ENCODE assay signal across 19 mouse cellular contexts in genomic region chr8:8869338-8869737, GRCm38 (mm10).
DNase-seq lines count a peak whose midpoint lies in the region; ATAC-seq and TF ChIP-seq lines count a peak whose summit lies in the region.
"Had no signal": no experiment of that assay in that cellular context is flagged by ENCODE, and none has a peak within 500 bp of the region (broad histone marks: within the 10 kb centered on the region; RNA-seq: fewer than 3 reads in every experiment).

No protein-coding gene starts in this region.

- H3K4me3 ChIP-seq in hindbrain, embryonic 10.5 days: no peak overlapping the region
- no peak overlapping the region for H3K4me3 ChIP-seq in hindbrain, embryonic 11.5 days (ENCODE audit: low read depth, low read length)
- no peak overlapping the region for H3K4me3 ChIP-seq in liver, adult 2 months (ENCODE audit: insufficient read depth, low read depth, low read length)
- no peak overlapping the region for H3K4me3 ChIP-seq in liver, embryonic 11.5 days (ENCODE audit: low read depth, low read length)
- H3K4me3 ChIP-seq in embryonic facial prominence, embryonic 10.5 days: no peak overlapping the region
- H3K4me3 ChIP-seq in midbrain, embryonic 10.5 days: no peak overlapping the region
- H3K4me3 ChIP-seq: embryonic facial prominence, embryonic 12.5 days; forebrain, embryonic 13.5 days; forebrain, embryonic 15.5 days had no signal

- 43% methylated on average over 6 of the region's 6 CpGs for WGBS in hindbrain, embryonic 10.5 days
- 55% methylated on average over 6 of the region's 6 CpGs for WGBS in hindbrain, embryonic 11.5 days
- 63% methylated on average over 6 of the region's 6 CpGs for WGBS in liver, adult 2 months
- 46% methylated on average over 6 of the region's 6 CpGs for WGBS in liver, embryonic 11.5 days
- 60% methylated on average over 6 of the region's 6 CpGs for WGBS in embryonic facial prominence, embryonic 10.5 days
- 52% methylated on average over 6 of the region's 6 CpGs for WGBS in midbrain, embryonic 10.5 days

- no peaks in the 10 kb centered on the region for H3K79me2 ChIP-seq in liver, adult 2 months (ENCODE audit: control insufficient read depth, insufficient read depth, low read length)

- no peak for TF ChIP-seq CTCF in liver, adult 2 months (IDR thresholded peaks at IDR 0.05; ENCODE audit: low read depth, low read length)

- no peak for DNase-seq in hindbrain, embryonic 10.5 days (ENCODE audit: low spot score)
- DNase-seq in hindbrain, embryonic 11.5 days (ENCODE audit: low spot score): no peak
- peak; percentile 6 for DNase-seq in liver, adult 2 months (ENCODE audit: extremely low read depth, low read depth, low spot score)
- no peak for DNase-seq in liver, embryonic 11.5 days (ENCODE audit: low spot score)
- DNase-seq in embryonic facial prominence, embryonic 10.5 days (ENCODE audit: low spot score): no peak
- no peak for DNase-seq in midbrain, embryonic 10.5 days (ENCODE audit: low spot score)
- DNase-seq: adrenal gland, adult 2 months; adrenal gland, postnatal 10 days; adrenal gland, postnatal 25 days; cerebellum, adult 11 months; cerebellum, adult 18-20 months; cerebellum, adult 8-10 months; cerebellum, adult 9-11 months; cerebellum, postnatal 14 days; cerebellum, postnatal 36 days; embryo, embryonic 11 days had no signal

- no peak for ATAC-seq in hindbrain, embryonic 11.5 days (ENCODE audit: low FRiP score)
- ATAC-seq in liver, embryonic 11.5 days (replicated peaks; ENCODE audit: low FRiP score): no peak
- ATAC-seq: forebrain, embryonic 13.5 days; forebrain, embryonic 15.5 days had no signal

- H3K4me2 ChIP-seq in hindbrain, embryonic 11.5 days (replicated peaks; ENCODE audit: low read depth, low read length): no peak overlapping the region
- no peak overlapping the region for H3K4me2 ChIP-seq in liver, embryonic 11.5 days
- H3K4me2 ChIP-seq: embryonic facial prominence, embryonic 12.5 days; forebrain, embryonic 13.5 days; forebrain, embryonic 15.5 days had no signal

- peak overlapping the region; percentile 54; the same call in 1 of the 2 replicates for H3K27ac ChIP-seq in hindbrain, embryonic 10.5 days
- no peak overlapping the region for H3K27ac ChIP-seq in hindbrain, embryonic 11.5 days (ENCODE audit: low read depth, low read length)
- H3K27ac ChIP-seq in liver, adult 2 months (replicated peaks; ENCODE audit: insufficient read depth, low read depth, low read length): peak overlapping the region; percentile 36
- no peak overlapping the region for H3K27ac ChIP-seq in liver, embryonic 11.5 days (ENCODE audit: low read depth, low read length)
- 0 out of 2 replicates have a peak overlapping the region, but pooled peaks have one; percentile 19 for H3K27ac ChIP-seq in embryonic facial prominence, embryonic 10.5 days (replicated peaks)
- no peak overlapping the region for H3K27ac ChIP-seq in midbrain, embryonic 10.5 days (replicated peaks)
- H3K27ac ChIP-seq: embryonic facial prominence, embryonic 12.5 days; forebrain, embryonic 13.5 days; forebrain, embryonic 15.5 days had no signal

- H3K36me3 ChIP-seq in hindbrain, embryonic 10.5 days: no peaks in the 10 kb centered on the region
- H3K36me3 ChIP-seq in hindbrain, embryonic 11.5 days (ENCODE audit: control insufficient read depth, insufficient read depth, low read length): no peaks in the 10 kb centered on the region
- H3K36me3 ChIP-seq in liver, adult 2 months (ENCODE audit: control insufficient read depth, insufficient read depth, low read length): no peaks in the 10 kb centered on the region
- H3K36me3 ChIP-seq in liver, embryonic 11.5 days (ENCODE audit: control insufficient read depth, insufficient read depth, low read length): no peaks in the 10 kb centered on the region
- H3K36me3 ChIP-seq in embryonic facial prominence, embryonic 10.5 days (replicated peaks): no peaks in the 10 kb centered on the region
- no peaks in the 10 kb centered on the region for H3K36me3 ChIP-seq in midbrain, embryonic 10.5 days
- H3K36me3 ChIP-seq: embryonic facial prominence, embryonic 12.5 days; forebrain, embryonic 15.5 days had no signal

- TF ChIP-seq POLR2A in liver, adult 2 months (IDR thresholded peaks at IDR 0.05; ENCODE audit: extremely low read depth, insufficient read depth, low read length): no peak

- H3K4me1 ChIP-seq in hindbrain, embryonic 10.5 days (replicated peaks): peaks cover 60% of the 10 kb centered on the region
- peaks cover 6% of the 10 kb centered on the region; the same call in 1 of the 2 replicates for H3K4me1 ChIP-seq in hindbrain, embryonic 11.5 days (replicated peaks; ENCODE audit: control insufficient read depth, insufficient read depth, low read length)
- peaks cover 4% of the 10 kb centered on the region; the same call in 1 of the 2 replicates for H3K4me1 ChIP-seq in liver, adult 2 months (ENCODE audit: control insufficient read depth, insufficient read depth, low read length)
- H3K4me1 ChIP-seq in liver, embryonic 11.5 days (replicated peaks; ENCODE audit: control insufficient read depth, insufficient read depth, low read length): no peaks in the 10 kb centered on the region
- peaks cover 36% of the 10 kb centered on the region for H3K4me1 ChIP-seq in embryonic facial prominence, embryonic 10.5 days
- peaks cover 51% of the 10 kb centered on the region for H3K4me1 ChIP-seq in midbrain, embryonic 10.5 days

- H3K9ac ChIP-seq in hindbrain, embryonic 11.5 days (ENCODE audit: low read depth, low read length): no peak overlapping the region
- H3K9ac ChIP-seq in liver, adult 2 months (ENCODE audit: low read depth, low read length): no peak overlapping the region
- H3K9ac ChIP-seq in liver, embryonic 11.5 days (ENCODE audit: low read depth, low read length): no peak overlapping the region
- H3K9ac ChIP-seq: embryonic facial prominence, embryonic 12.5 days; forebrain, embryonic 13.5 days; forebrain, embryonic 15.5 days had no signal

- peaks cover 36% of the 10 kb centered on the region for H3K27me3 ChIP-seq in hindbrain, embryonic 10.5 days (ENCODE audit: insufficient read depth, poor library complexity, severe bottlenecking)
- no peaks in the 10 kb centered on the region for H3K27me3 ChIP-seq in hindbrain, embryonic 11.5 days (ENCODE audit: control insufficient read depth, insufficient read depth, low read length)
- no peaks in the 10 kb centered on the region for H3K27me3 ChIP-seq in liver, adult 2 months (ENCODE audit: control insufficient read depth, insufficient read depth, low read length)
- H3K27me3 ChIP-seq in liver, embryonic 11.5 days (replicated peaks; ENCODE audit: control insufficient read depth, insufficient read depth, low read length): no peaks in the 10 kb centered on the region
- peaks cover 40% of the 10 kb centered on the region for H3K27me3 ChIP-seq in embryonic facial prominence, embryonic 10.5 days (replicated peaks; ENCODE audit: low read depth, poor library complexity, severe bottlenecking)
- H3K27me3 ChIP-seq in midbrain, embryonic 10.5 days (ENCODE audit: low read depth, poor library complexity, severe bottlenecking): peaks cover 94% of the 10 kb centered on the region
- H3K27me3 ChIP-seq: embryonic facial prominence, embryonic 12.5 days; forebrain, embryonic 15.5 days had no signal

- H3K9me3 ChIP-seq in hindbrain, embryonic 10.5 days: peaks cover 7% of the 10 kb centered on the region; the same call in 1 of the 2 replicates
- H3K9me3 ChIP-seq in hindbrain, embryonic 11.5 days (ENCODE audit: control insufficient read depth, low read length): no peaks in the 10 kb centered on the region
- no peaks in the 10 kb centered on the region for H3K9me3 ChIP-seq in liver, embryonic 11.5 days (ENCODE audit: control insufficient read depth, low read length)
- no peaks in the 10 kb centered on the region for H3K9me3 ChIP-seq in embryonic facial prominence, embryonic 10.5 days
- H3K9me3 ChIP-seq in midbrain, embryonic 10.5 days (replicated peaks): peaks cover 6% of the 10 kb centered on the region; the same call in 1 of the 2 replicates
- H3K9me3 ChIP-seq: embryonic facial prominence, embryonic 12.5 days; forebrain, embryonic 13.5 days; forebrain, embryonic 15.5 days had no signal

Comparison
In these comparisons a context has a peak if more than half of its experiments do, and no peak if none do; other contexts are left out.
1. H3K27ac ChIP-seq: peak in hindbrain, embryonic 10.5 days (single experiment), liver, adult 2 months (single experiment) and embryonic facial prominence, embryonic 10.5 days (single experiment); none in hindbrain, embryonic 11.5 days (single experiment), liver, embryonic 11.5 days (single experiment) and midbrain, embryonic 10.5 days (single experiment).